Mouse (Mus musculus) C3H10T1/2 (cell line): ENCODE data around the gene Upk2. TPM values are rescaled to one million over a fixed set of nuclear protein-coding genes. Genes with fewer than 3 reads are reported as not detected.

Source experiments
- polyA plus RNA-seq, 2 experiments: library from polyadenylated mRNA; unstranded; fragments of >200 nt; fragmentation: generic; extraction: Trizol; gene quantifications; one replicate each; pipeline ENCODE4 v1.2.1; 2012; ENCODE audit warnings: missing spikeins in 2 of 2

The Upk2 gene
- under 1 TPM in 1 of 2 experiments, not detected in 1; 0.07 TPM for polyA plus RNA-seq

DNA sequence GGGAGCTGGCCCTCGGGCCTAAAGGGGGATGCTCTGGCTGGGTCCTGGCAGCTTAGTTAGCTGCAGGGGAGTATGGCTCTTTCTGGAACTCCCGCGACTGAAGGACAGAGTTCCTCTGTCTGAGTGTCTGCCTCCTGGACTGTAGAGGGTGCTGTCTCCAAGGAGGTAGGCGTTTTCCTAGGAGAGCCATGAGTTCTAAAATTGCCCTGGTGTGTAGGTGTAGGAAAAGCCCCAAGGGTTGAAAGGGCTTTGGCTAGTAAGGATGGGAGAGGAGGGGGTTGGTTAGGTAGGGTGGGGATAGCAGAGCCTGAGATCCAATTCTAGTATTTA is at the start of gene Upk2:
Gene Upk2, minus strand, starts transcription at position 86 of the 330 bp plus-strand sequence.

DNA sequence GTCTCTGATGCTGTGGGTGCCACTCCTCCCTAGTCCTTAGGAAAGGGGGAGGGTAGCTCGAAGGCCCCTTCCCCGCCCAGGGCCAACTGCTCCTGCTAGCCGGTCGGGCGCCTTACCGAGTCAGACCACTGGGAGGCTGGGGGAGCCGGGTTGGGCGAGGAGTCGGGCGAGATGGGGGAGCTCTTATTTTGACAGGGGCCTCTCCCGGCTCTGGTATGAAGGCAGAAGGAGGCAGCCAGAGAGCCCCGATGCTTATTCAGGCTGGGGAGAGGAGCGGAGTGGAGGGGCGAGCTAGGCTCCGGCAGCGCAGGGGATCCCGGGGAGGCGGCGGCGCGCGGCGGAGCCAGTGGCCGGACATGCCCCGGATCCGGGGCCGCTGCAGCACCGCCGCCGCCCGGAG is 27.8 kb upstream of the Upk2 start, which contains the start of gene Bcl9l:
Gene Bcl9l, plus strand, starts transcription at position 274 of the 400 bp plus-strand sequence.

DNA sequence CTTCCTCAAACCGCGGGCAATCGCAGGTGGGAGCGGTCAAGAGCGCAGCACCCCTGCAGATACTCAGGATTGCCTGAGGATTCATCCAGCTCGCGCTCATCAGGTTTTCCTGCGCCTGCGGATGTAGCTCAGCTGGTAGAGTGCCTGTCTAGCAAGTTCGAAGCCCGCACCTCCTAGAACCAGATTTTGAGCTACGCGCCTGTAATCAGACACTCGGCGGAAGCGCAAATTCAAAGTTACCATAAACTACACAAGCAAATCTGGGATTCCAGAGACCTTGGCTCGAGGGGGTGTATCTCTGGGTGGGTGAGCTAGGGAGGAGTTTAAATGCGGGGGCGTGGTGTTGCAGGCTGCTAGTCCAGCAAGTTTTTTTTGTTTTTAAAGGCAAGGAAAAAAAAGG is 13.8 kb downstream of the Upk2 start, which contains the start of gene Foxr1:
Gene Foxr1, minus strand, starts transcription at position 176 of the 400 bp plus-strand sequence.

DNA sequence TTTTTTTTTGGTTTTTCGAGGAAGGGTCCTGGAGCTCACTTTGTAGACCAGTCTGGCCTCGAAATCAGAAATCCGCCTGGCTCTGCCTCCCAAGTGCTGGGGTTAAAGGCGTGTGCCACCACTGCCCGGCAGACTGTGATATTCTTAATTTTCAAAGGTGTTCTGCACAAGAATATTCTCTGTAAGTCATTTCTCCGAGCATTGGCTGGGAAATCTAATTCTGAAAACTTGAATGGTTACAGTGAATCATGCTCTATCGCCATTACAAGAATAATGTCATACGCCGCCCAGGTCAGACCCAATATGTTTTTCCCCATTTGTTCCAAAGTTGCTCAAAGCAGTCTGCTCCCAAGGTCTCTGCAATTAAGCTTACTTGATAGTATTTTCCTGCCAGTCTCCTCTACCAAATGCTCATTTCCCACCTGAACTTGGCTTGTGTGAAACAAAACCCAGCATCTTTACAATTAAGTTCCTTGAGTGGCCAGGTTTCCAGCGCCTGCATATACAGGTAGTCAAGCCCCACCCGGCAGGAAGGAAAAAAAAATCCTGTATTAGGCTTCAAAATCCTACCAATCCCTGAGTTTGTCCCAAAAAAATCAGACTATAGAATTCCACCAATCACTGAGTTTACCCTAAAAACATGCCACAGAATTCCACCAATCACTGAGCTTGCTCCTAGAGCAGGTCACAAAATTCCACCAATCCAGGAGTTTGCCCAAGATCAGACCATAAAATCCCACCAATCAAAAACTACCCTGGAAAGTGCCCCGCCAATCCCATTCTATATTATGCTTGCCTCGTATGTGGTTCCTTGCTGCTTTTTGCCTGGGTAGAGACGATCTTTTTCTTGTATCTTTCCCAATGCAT is 36.0 kb downstream of the Upk2 start, which contains the start of gene Ccdc84:
Gene Ccdc84, minus strand, starts transcription at position 51 of the 867 bp plus-strand sequence.

DNA sequence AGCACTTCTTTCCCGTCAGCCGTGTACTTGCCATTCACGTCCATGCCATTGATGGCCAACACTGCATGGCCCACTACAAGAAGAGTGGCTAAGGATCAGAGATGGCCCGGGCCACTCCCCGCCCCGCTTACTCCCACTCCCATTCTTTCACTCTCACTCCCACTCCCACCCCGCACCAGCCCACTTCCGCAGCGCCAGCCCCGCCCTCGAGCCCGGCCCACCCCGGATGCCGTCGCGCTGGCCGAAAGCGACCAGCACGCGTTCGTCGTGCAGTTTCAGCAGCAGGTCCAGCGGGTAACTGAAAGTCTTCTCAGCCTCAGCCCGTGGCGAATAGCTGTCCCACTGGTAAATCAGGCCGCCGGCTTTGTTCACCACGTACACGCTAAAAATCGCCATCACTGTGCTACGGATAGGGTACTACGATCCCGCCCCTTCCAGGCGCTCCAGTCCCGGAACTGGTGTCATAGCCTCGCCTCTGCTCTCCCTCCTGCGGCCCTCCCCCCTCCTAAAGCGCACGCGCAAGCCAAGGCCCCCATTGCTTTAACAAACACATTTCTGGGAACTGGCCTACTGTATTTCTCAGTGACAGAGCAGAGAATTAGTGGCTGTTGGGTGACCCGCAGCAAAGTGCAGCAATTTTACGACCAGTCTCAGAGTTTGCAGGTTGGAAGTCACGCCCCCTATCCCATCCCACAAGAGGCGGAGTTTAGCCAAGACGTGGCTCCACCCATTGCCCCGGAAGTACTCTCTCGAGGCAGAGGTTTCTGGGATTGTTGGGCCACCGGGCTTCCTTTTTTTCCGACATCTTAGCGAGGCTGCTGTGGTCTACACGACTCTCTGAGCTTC is 47.6 kb downstream of the Upk2 start, which contains the start of the genes Rps25 and Trappc4:
Gene Rps25, plus strand, starts transcription at position 234 of the 846 bp plus-strand sequence.
Gene Trappc4, minus strand, starts transcription at position 695 of the 846 bp plus-strand sequence.

Other genes with a start within 250 kb of the Upk2 start
- 1 to 10 TPM in 1 of 2 experiments, under 1 TPM in 1; 0.90 to 3.3 TPM for gene Cbl, start 220.9 kb downstream of the Upk2 start, polyA plus RNA-seq
- not detected for gene Ccdc153, start 214.3 kb downstream of the Upk2 start, polyA plus RNA-seq
- under 1 TPM in 1 of 2 experiments, not detected in 1; 0.04 TPM for gene Pdzd3, start 203.5 kb downstream of the Upk2 start, polyA plus RNA-seq
- gene Nlrx1, start 186.4 kb downstream of the Upk2 start, polyA plus RNA-seq = 1 to 10 TPM in 1 of 2 experiments, under 1 TPM in 1; 0.41 to 2.5 TPM
- under 1 TPM; 0.09 to 0.91 TPM for gene Abcg4, start 166.4 kb downstream of the Upk2 start, polyA plus RNA-seq
- 1 to 10 TPM; 2.5 to 5.2 TPM for gene Hinfp, start 149.3 kb downstream of the Upk2 start, polyA plus RNA-seq
- gene C2cd2l, start 134.7 kb downstream of the Upk2 start, polyA plus RNA-seq = 1 to 10 TPM; 3.7 to 4.6 TPM
- gene Dpagt1, start 129.0 kb downstream of the Upk2 start, polyA plus RNA-seq = 10 to 100 TPM; 24.6 to 26.4 TPM
- gene H2afx, start 120.3 kb downstream of the Upk2 start, polyA plus RNA-seq = 100 to 1,000 TPM; 334 to 376 TPM
- 10 to 100 TPM; 33.8 to 49.1 TPM for gene Hmbs, start 110.7 kb downstream of the Upk2 start, polyA plus RNA-seq
- gene Vps11, start 93.3 kb downstream of the Upk2 start, polyA plus RNA-seq = 10 to 100 TPM; 13.5 to 31.9 TPM
- 10 to 100 TPM; 12.8 to 29.3 TPM for gene Hyou1, start 75.5 kb downstream of the Upk2 start, polyA plus RNA-seq
- 10 to 100 TPM in 1 of 2 experiments, 1 to 10 TPM in 1; 5.7 to 11.4 TPM for gene Slc37a4, start 58.1 kb downstream of the Upk2 start, polyA plus RNA-seq
- 1,000 to 10,000 TPM; 2,064 to 3,081 TPM for gene Rps25, start 47.8 kb downstream of the Upk2 start, polyA plus RNA-seq
- gene Trappc4, start 47.4 kb downstream of the Upk2 start, polyA plus RNA-seq = 10 to 100 TPM; 86.8 to 98.1 TPM
- 10 to 100 TPM in 1 of 2 experiments, 1 to 10 TPM in 1; 7.9 to 23.6 TPM for gene Ccdc84, start 36.4 kb downstream of the Upk2 start, polyA plus RNA-seq
- gene Foxr1, start 13.8 kb downstream of the Upk2 start, polyA plus RNA-seq = not detected
- 10 to 100 TPM; 22.2 to 90.8 TPM for gene Bcl9l, start 27.8 kb upstream of the Upk2 start, polyA plus RNA-seq
- gene Cxcr5, start 106.9 kb upstream of the Upk2 start, polyA plus RNA-seq = under 1 TPM; 0.02 to 0.15 TPM
- 10 to 100 TPM in 1 of 2 experiments, 1 to 10 TPM in 1; 2.6 to 31.0 TPM for gene Ddx6, start 149.9 kb upstream of the Upk2 start, polyA plus RNA-seq
- gene Treh, start 218.3 kb upstream of the Upk2 start, polyA plus RNA-seq = not detected